Mouse (Mus musculus): Measurements from ENCODE around the gene Tjp2.

GRCm38 (mm10) chr19:24257962-24258361 lies 33.1 kb upstream of the Tjp2 start:
- TF ChIP-seq CTCF (IDR thresholded peaks at IDR 0.05; ENCODE audit: extremely low read depth, insufficient read depth, low read length), result no peak
- no peak for TF ChIP-seq POLR2A (IDR thresholded peaks at IDR 0.05; ENCODE audit: extremely low read depth, insufficient read depth, low read length)
